Mouse (Mus musculus): ENCODE data around the gene Xrn2. TPM values are rescaled to one million over a fixed set of nuclear protein-coding genes. Genes with fewer than 3 reads are reported as not detected.

The Xrn2 gene
- polyA plus RNA-seq, 1 experiment from 2014 or later = 75.4 TPM

- Histone ChIP-seq H3K4me2 (ENCODE audit: low read length) (no peak overlapping the region), H3K9me3 (replicated peaks; ENCODE audit: control insufficient read depth, low read length, poor library complexity, severe bottlenecking) (no peaks in the 10 kb centered on the region), H3K9ac (ENCODE audit: low read depth, low read length) (no peak overlapping the region), H3K4me3 (ENCODE audit: low read depth, low read length) (no peak overlapping the region), H3K36me3 (ENCODE audit: control insufficient read depth, insufficient read depth, low read length) (no peaks in the 10 kb centered on the region), H3K27ac (ENCODE audit: low read length) (no peak overlapping the region), H3K4me1 (ENCODE audit: control insufficient read depth, insufficient read depth, low read length) (no peaks in the 10 kb centered on the region), H3K27me3 (ENCODE audit: control insufficient read depth, insufficient read depth, low read depth, low read length) (no peaks in the 10 kb centered on the region)
- WGBS = 78% methylated on average over 6 of the region's 6 CpGs
- no peak for ATAC-seq
These were observed 114.6 kb downstream of the Xrn2 start for GRCm38 (mm10) chr2:147127366-147127765.

Other genes with a start within 250 kb of the Xrn2 start
- 27.9 and 28.3 TPM in 2 replicates for gene Kiz, start 157.1 kb upstream of the Xrn2 start, polyA plus RNA-seq (2015; fragmentation: Nextera tagmentation; extraction: Ambion mirVana)
- gene Nkx2-4, start 72.4 kb downstream of the Xrn2 start, polyA plus RNA-seq (2015; fragmentation: Nextera tagmentation; extraction: Ambion mirVana) = 0.30 and 0.94 TPM in 2 replicates
- 8.5 and 8.7 TPM in 2 replicates for gene Nkx2-2, start 181.2 kb downstream of the Xrn2 start, polyA plus RNA-seq (2015; fragmentation: Nextera tagmentation; extraction: Ambion mirVana)